Mouse (Mus musculus): ENCODE data around the gene Ppp1r12a. TPM values are rescaled to one million over a fixed set of nuclear protein-coding genes. Genes with fewer than 3 reads are reported as not detected.

Gene Ppp1r12a
- polyA plus RNA-seq, 1 experiment from 2014 or later, result 71.9 TPM

DNA sequence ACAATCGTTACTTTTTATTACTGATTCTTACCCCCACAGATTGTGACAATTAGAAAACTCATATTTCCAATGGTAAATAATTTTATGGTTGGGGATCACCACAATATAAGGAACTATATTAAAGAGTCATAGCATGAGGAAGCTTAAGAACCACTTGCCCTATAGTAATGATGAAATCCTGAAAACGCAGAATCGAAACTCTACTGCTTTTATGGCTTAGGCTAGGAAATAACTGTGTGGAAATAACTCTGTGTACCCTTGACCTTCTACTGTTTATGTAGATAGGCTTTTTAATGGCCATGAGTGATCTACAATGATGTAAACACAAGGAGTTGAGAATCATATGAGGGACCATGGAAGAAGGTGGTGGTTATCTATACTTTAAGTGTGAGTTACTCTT lies 21.3 kb upstream of the Ppp1r12a start:
- DNase-seq (ENCODE audit: low spot score), result no peak
- no peaks in the 10 kb centered on the region for H3K4me1 ChIP-seq
- no peak overlapping the region for H3K4me3 ChIP-seq
- no peaks in the 10 kb centered on the region for H3K27me3 ChIP-seq (ENCODE audit: low read depth, poor library complexity, severe bottlenecking)
- H3K27ac ChIP-seq, result no peak overlapping the region
- no peaks in the 10 kb centered on the region for H3K9me3 ChIP-seq (replicated peaks)
- H3K36me3 ChIP-seq, result no peaks in the 10 kb centered on the region
- WGBS, result 97% methylated on average over 3 of the region's 3 CpGs

- H3K36me3 ChIP-seq, result no peaks in the 10 kb centered on the region
- no peaks in the 10 kb centered on the region for H3K9me3 ChIP-seq (replicated peaks)
- no peak overlapping the region for H3K27ac ChIP-seq
- H3K27me3 ChIP-seq (ENCODE audit: low read depth, poor library complexity, severe bottlenecking), result no peaks in the 10 kb centered on the region
- no peak overlapping the region for H3K4me3 ChIP-seq
- H3K4me1 ChIP-seq, result no peaks in the 10 kb centered on the region
- WGBS, result 81% methylated on average over 4 of the region's 4 CpGs
- DNase-seq (ENCODE audit: low spot score), result no peak
Observed at GRCm38 (mm10) chr10:108143991-108144525, 17.9 kb upstream of the Ppp1r12a start.

DNA sequence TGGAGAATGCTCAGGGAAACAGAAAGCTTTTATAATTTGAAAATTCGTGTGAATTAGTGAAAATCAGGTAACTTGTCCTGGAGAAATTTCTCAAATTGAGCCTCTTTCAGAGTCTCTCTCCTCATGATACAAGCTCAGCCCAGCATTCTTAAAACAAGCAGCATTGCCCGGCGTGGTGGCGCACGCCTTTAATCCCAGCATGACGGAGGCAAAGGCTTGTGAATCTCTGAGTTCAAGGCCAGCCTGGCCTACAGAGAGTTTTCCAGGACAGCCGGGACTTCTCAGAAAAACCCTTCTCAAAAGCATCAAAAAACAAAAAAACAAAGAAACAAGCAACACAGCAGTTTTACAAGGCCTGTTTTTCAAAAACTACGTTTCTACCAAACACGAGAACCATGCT lies 16.3 kb upstream of the Ppp1r12a start:
- WGBS, result 89% methylated on average over 9 of the region's 9 CpGs
- H3K9me3 ChIP-seq (replicated peaks), result no peaks in the 10 kb centered on the region
- no peaks in the 10 kb centered on the region for H3K27me3 ChIP-seq (ENCODE audit: low read depth, poor library complexity, severe bottlenecking)
- H3K4me1 ChIP-seq, result no peaks in the 10 kb centered on the region
- H3K4me3 ChIP-seq, result no peak overlapping the region
- DNase-seq (ENCODE audit: low spot score), result no peak
- no peak overlapping the region for H3K27ac ChIP-seq
- no peaks in the 10 kb centered on the region for H3K36me3 ChIP-seq

GRCm38 (mm10) chr10:108147031-108147430 lies 15.0 kb upstream of the Ppp1r12a start:
- no peak overlapping the region for H3K4me3 ChIP-seq
- 71% methylated on average over 9 of the region's 9 CpGs for WGBS
- no peak overlapping the region for H3K27ac ChIP-seq
- H3K4me1 ChIP-seq, result no peaks in the 10 kb centered on the region
- H3K27me3 ChIP-seq (ENCODE audit: low read depth, poor library complexity, severe bottlenecking), result no peaks in the 10 kb centered on the region
- H3K9me3 ChIP-seq (replicated peaks), result no peaks in the 10 kb centered on the region
- DNase-seq (ENCODE audit: low spot score), result no peak
- H3K36me3 ChIP-seq, result no peaks in the 10 kb centered on the region

- no peaks in the 10 kb centered on the region for H3K36me3 ChIP-seq
- H3K4me3 ChIP-seq, result no peak overlapping the region
- 84% methylated on average over 3 of the region's 3 CpGs for WGBS
- H3K9me3 ChIP-seq (replicated peaks), result no peaks in the 10 kb centered on the region
- H3K4me1 ChIP-seq, result no peaks in the 10 kb centered on the region
- DNase-seq (ENCODE audit: low spot score), result no peak
- no peak overlapping the region for H3K27ac ChIP-seq
- H3K27me3 ChIP-seq (ENCODE audit: low read depth, poor library complexity, severe bottlenecking), result no peaks in the 10 kb centered on the region
Observed at GRCm38 (mm10) chr10:108153301-108153700, 8.7 kb upstream of the Ppp1r12a start.

- Histone ChIP-seq H3K36me3 (no peaks in the 10 kb centered on the region), H3K27me3 (ENCODE audit: low read depth, poor library complexity, severe bottlenecking) (no peaks in the 10 kb centered on the region), H3K4me1 (no peaks in the 10 kb centered on the region), H3K27ac (no peak overlapping the region), H3K9me3 (replicated peaks) (no peaks in the 10 kb centered on the region), H3K4me3 (no peak overlapping the region)
- no peak for DNase-seq (ENCODE audit: low spot score)
- 74% methylated on average over 21 of the region's 21 CpGs for WGBS
Observed at GRCm38 (mm10) chr10:108155042-108155686, 6.8 kb upstream of the Ppp1r12a start.

DNA sequence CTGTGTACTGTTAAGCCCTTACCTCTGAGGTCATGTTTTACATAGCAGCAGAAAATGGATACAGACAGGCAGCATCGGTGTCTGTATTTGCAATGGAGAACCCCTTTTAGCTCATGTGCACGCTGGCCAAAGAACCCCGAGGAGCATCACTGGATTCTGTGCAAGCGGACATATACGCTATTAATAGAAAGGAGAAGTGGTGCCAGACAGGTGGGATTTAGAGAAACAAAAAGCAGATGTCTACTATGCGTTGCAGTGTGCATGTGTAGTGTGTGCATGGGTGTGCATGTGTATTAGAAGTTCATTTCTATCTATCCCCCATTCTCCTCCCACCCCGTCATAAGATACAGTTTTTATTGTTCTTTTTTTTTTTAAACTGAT lies 6.3 kb upstream of the Ppp1r12a start:
- H3K4me3 ChIP-seq, result no peak overlapping the region
- DNase-seq (ENCODE audit: low spot score), result no peak
- H3K9me3 ChIP-seq (replicated peaks), result no peaks in the 10 kb centered on the region
- no peaks in the 10 kb centered on the region for H3K36me3 ChIP-seq
- 92% methylated on average over 7 of the region's 7 CpGs for WGBS
- no peaks in the 10 kb centered on the region for H3K27me3 ChIP-seq (ENCODE audit: low read depth, poor library complexity, severe bottlenecking)
- H3K27ac ChIP-seq, result no peak overlapping the region
- peaks cover under 1% of the 10 kb centered on the region; the same call in 1 of the 2 replicates for H3K4me1 ChIP-seq

DNA sequence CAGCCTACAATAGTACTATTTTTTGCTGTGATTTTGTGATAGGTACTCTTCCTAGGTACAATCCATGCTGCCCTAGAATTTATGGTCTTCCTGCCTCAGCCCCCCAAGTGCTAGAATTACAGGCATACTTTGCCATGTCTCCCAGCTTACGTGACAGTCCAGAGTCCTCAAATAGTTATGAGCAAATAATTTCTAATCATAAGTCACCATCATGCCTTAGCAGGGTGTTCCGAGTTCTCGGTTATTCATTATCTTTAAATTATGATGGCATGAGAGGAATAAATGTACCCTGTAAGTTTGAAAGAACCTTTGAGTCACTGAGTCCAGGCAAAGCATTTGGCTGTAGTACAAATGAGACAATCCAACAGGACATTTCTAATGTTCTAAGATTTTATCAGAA lies 5.9 kb upstream of the Ppp1r12a start:
- no peaks in the 10 kb centered on the region for H3K36me3 ChIP-seq
- DNase-seq (ENCODE audit: low spot score), result no peak
- H3K27ac ChIP-seq, result no peak overlapping the region
- no peak overlapping the region for H3K4me3 ChIP-seq
- peaks cover 4% of the 10 kb centered on the region for H3K4me1 ChIP-seq
- no peaks in the 10 kb centered on the region for H3K9me3 ChIP-seq (replicated peaks)
- 93% methylated on average over 3 of the region's 3 CpGs for WGBS
- H3K27me3 ChIP-seq (ENCODE audit: low read depth, poor library complexity, severe bottlenecking), result no peaks in the 10 kb centered on the region

DNA sequence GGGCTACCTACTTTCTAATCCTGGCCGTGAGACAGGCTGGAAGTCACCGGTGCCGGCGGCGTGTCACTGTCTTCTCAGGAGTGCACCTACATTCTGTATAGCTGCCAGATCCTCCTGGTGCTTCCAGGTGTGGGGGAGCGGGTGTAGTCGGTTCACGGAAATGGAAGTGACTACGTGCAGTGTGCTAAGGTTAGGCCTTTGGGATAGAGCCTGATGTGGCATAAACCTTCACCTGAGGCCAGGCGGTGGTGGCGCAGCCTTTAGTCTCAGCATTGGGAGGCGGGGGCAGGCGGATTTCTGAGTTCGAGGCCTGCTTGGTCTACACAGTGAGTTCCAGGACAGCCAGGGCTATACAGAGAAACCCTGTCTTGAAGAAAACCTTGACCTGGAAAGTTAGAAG lies 3.0 kb upstream of the Ppp1r12a start:
- peaks cover 10% of the 10 kb centered on the region for H3K4me1 ChIP-seq
- 86% methylated on average over 14 of the region's 14 CpGs for WGBS
- no peak for DNase-seq (ENCODE audit: low spot score)
- H3K27ac ChIP-seq, result no peak overlapping the region
- H3K9me3 ChIP-seq (replicated peaks), result no peaks in the 10 kb centered on the region
- H3K4me3 ChIP-seq, result no peak overlapping the region
- no peaks in the 10 kb centered on the region for H3K27me3 ChIP-seq (ENCODE audit: low read depth, poor library complexity, severe bottlenecking)
- H3K36me3 ChIP-seq, result no peaks in the 10 kb centered on the region

- Histone ChIP-seq H3K4me3 (peak overlapping the region; percentile 84), H3K4me1 (peaks cover 20% of the 10 kb centered on the region), H3K36me3 (no peaks in the 10 kb centered on the region), H3K27ac (peak overlapping the region; percentile 99), H3K27me3 (ENCODE audit: low read depth, poor library complexity, severe bottlenecking) (no peaks in the 10 kb centered on the region), H3K9me3 (replicated peaks) (no peaks in the 10 kb centered on the region)
- DNase-seq (ENCODE audit: low spot score), result no peak
- 1% methylated on average over 77 of the region's 79 CpGs for WGBS
Observed at GRCm38 (mm10) chr10:108162297-108163020, 466 bp downstream of the Ppp1r12a start.

GRCm38 (mm10) chr10:108163021-108163410 lies 1.0 kb downstream of the Ppp1r12a start:
- DNase-seq (ENCODE audit: low spot score), result peak; percentile 47
- peak overlapping the region; percentile 84 for H3K4me3 ChIP-seq
- H3K27ac ChIP-seq, result peak overlapping the region; percentile 99
- H3K9me3 ChIP-seq (replicated peaks), result no peaks in the 10 kb centered on the region
- H3K4me1 ChIP-seq, result peaks cover 20% of the 10 kb centered on the region
- H3K36me3 ChIP-seq, result peaks cover 3% of the 10 kb centered on the region; the same call in 1 of the 2 replicates
- WGBS, result under 1% methylated on average over 12 of the region's 12 CpGs
- no peaks in the 10 kb centered on the region for H3K27me3 ChIP-seq (ENCODE audit: low read depth, poor library complexity, severe bottlenecking)

DNA sequence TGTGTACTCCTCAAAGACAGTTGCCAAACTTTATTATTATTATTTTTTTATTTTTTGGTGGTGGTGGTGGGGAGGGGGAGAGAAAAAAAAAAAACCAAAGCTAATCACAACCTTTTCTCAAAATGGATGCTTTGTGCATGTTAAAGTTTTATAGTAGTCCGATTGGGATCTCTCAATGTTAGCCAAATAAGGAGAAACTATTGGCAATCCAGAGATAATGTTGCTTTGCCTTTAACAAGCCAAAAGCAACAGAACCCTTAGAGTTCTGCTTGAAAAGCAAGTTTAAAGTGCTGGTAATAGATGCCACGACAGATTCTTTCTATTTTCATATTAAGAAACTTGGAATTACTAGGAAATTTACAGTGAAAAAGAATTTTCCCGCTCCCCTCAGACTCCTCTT lies 1.5 kb downstream of the Ppp1r12a start:
- H3K4me1 ChIP-seq, result peaks cover 20% of the 10 kb centered on the region
- no peaks in the 10 kb centered on the region for H3K27me3 ChIP-seq (ENCODE audit: low read depth, poor library complexity, severe bottlenecking)
- no peaks in the 10 kb centered on the region for H3K9me3 ChIP-seq (replicated peaks)
- WGBS, result 42% methylated on average over 3 of the region's 3 CpGs
- DNase-seq (ENCODE audit: low spot score), result no peak
- peak overlapping the region; percentile 99 for H3K27ac ChIP-seq
- H3K36me3 ChIP-seq, result peaks cover 7% of the 10 kb centered on the region; the same call in 1 of the 2 replicates
- H3K4me3 ChIP-seq, result peak overlapping the region; percentile 84

DNA sequence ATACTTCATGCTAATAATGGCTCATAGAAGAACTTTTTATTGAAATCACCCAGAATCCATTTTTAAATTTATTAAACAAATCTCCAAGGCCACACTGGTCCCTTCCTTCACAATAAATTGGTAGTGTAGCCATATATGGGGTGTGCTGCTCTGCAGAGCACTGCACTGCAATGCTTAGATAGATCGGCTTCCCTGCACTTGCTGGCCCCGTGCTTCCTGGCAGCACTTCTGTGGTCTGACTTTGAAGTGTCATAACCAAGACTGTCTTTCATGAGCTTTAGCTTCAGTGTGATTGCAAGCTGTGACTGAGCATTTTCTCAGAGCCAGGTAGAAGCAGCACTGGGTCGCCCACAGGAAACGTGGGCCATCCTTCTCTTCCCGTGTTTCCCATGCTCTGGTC lies 5.8 kb downstream of the Ppp1r12a start:
- DNase-seq (ENCODE audit: low spot score), result no peak
- no peaks in the 10 kb centered on the region for H3K9me3 ChIP-seq (replicated peaks)
- H3K27ac ChIP-seq, result no peak overlapping the region
- peaks cover 17% of the 10 kb centered on the region for H3K4me1 ChIP-seq
- H3K27me3 ChIP-seq (ENCODE audit: low read depth, poor library complexity, severe bottlenecking), result no peaks in the 10 kb centered on the region
- WGBS, result 92% methylated on average over 5 of the region's 5 CpGs
- no peak overlapping the region for H3K4me3 ChIP-seq
- peaks cover 8% of the 10 kb centered on the region; the same call in 1 of the 2 replicates for H3K36me3 ChIP-seq
